Mouse (Mus musculus): ENCODE results near the gene Rpl41. TPM values are rescaled to one million over a fixed set of nuclear protein-coding genes. Genes with fewer than 3 reads are reported as not detected.
"Not testable (repeated sequence)": the region's sequence is repeated elsewhere in the genome, so short reads cannot be mapped to it uniquely, and the experiment has no call there.

Gene Rpl41
- total RNA-seq, 2 experiments from 2014 or later, result 2,483 to 2,553 TPM

DNA sequence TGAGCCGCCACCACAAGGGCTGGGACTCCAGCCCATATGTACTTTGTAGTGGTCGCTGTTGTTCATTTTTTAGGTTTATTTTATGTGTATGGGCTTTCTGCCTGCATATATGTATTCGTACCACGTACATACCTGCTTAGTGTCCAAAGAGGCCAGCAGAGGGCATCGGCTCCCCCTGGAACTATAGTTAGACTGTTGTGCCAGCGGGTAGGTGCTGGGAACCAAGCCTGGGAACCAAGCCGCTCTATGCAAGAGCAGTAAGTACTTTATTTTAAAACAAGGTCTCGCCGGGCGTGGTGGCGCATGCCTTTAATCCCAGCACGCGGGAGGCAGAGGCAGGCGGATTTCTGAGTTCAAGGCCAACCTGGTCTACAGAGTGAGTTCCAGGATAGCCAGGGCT lies 43.1 kb downstream of the Rpl41 start:
- DNase-seq (ENCODE audit: extremely low spot score in 1 of 2, low spot score in 2 of 2), result no peak
- intact Hi-C loops (cut with DNase I), result loop anchor here (5.0 kb wide), 1 partner anchor 166 kb away; the partner anchor contains the start of gene Suox

DNA sequence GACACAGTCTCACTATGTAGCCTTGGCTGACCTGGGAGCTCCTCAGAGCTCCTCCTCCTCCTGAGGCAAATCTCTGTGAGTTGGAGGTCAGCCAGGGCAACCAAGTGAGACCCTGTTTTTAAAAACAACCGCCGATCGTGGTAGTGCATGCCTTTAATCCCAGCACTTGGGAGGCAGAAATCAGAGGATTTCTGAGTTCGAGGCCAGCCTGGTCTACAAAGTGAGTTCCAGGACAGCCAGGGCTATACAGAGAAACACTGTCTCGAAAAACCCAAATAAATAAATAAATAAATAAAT lies 43.8 kb downstream of the Rpl41 start:
- intact Hi-C loops (cut with DNase I), result loop anchor here (5.0 kb wide), 1 partner anchor 167 kb away; the partner anchor contains the start of gene Suox

DNA sequence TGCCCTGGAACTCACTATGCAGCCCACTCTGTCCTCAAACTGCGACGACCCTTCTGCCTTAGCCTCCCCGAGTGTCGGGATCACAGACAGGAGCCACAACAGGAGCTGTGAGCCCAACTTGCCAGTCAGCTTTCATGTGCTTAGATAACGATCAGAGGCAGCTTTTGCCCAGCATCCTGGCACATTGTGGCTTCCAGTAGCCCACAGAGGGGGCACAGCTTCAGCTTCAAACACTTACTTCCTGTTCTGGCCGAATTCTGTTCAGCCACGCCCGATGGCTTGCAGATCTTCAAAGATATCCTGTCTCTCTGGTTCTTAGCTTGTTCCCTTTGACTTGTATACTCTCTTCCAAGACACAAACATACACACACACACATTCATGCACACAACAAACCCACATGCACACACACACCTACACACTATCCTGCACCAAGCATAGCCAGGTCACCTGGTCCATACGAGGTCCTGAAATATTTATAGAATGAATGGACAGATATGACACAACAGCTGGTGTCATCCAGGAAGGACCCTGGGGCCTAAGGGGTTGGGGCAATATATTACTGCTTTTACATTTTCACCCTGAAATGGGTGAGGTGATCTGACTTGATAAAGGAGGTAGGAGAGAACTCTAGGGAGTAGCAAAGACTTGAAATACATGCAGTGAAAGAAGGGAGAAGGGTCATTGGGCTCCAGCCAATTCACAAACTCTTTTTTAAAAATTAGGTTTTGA lies 44.3 kb downstream of the Rpl41 start:
- DNase-seq (ENCODE audit: extremely low spot score in 1 of 2, low spot score in 2 of 2), result no peak
- intact Hi-C loops (cut with DNase I), result loop anchor here (5.0 kb wide), 1 partner anchor 167 kb away; the partner anchor contains the start of gene Suox

More for the DNA sequence above, 43.8 kb downstream of the Rpl41 start:
- DNase-seq (ENCODE audit: extremely low spot score in 1 of 2, low spot score in 2 of 2), result not testable (repeated sequence)

DNA sequence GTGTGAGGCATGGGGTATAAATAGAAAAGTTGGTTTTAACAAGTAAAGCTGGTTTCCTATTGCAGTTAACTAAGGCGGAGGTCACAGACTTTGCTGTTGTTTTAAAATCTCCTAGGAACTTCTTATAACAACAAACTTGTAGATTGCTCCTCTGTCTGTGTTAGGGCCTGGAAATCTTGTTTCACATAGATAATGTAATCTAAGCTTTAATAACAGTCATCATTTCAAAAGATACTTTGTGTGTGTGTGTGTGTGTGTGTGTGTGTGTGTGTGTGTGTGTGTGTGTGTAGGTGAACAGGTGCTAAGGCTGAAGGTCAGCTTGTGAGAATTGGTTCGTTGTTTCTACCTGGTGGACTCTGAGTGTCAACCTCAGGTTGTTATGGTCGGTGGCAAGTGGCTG lies 45.1 kb downstream of the Rpl41 start:
- intact Hi-C loops (cut with DNase I), result no loop called here
- DNase-seq (ENCODE audit: extremely low spot score in 1 of 2, low spot score in 2 of 2), result no peak

DNA sequence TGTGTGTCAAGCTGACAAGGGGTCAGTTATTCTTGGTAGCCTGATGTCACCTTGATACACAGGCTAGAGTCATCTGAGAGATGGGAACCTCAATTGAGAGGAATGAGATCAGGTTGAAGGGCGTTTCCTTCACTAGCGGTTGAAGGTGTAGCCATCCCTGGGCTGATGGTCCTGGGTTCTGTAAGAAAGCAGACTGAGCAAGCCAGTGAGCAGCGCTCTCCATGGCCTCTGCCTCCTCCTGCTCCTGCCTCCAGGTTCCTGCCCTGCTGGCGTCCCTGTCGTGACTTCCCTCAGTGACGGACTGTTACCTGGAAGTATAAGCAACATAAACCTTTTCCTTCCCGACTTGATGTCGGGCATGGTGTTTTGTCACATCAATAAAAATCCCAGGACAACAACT lies 45.6 kb downstream of the Rpl41 start:
- intact Hi-C loops (cut with DNase I), result no loop called here
- no peak for DNase-seq (ENCODE audit: extremely low spot score in 1 of 2, low spot score in 2 of 2)

GRCm38 (mm10) chr10:128502341-128502740 lies 46.8 kb downstream of the Rpl41 start:
- intact Hi-C loops (cut with DNase I), result no loop called here

DNA sequence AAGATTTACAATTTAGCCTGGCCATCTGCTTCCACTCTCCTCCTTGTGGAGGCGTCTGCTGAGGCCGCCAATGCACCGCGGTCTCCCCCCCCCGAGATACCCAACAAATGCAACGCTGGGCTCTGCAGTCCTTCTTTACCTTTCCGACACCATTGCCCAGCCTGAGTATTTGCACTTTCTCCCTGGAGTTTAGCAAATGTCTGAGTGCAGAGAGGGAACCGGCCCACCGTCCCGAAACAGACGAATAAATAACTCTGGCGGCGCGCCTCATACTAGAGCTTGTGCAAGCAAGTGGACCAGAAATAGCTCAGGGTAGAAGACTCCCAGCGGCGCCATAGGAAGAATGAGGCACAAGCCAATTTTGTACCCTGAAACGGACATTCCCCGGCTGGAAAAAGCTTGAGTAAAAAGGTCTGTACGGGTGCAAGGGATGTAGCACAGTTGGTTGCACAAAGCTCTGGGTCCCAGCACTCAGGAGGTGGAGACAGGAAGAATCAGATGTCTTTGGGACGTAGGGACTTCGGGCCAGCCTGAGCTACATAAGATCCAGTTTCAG lies 49.9 kb downstream of the Rpl41 start:
- intact Hi-C loops (cut with DNase I), result no loop called here
- DNase-seq (ENCODE audit: extremely low spot score in 1 of 2, low spot score in 2 of 2), result peak in 1 of 2 experiments; percentile 74

More at GRCm38 (mm10) chr10:128502341-128502740, 46.8 kb downstream of the Rpl41 start:
- no peak for DNase-seq (ENCODE audit: extremely low spot score in 1 of 2, low spot score in 2 of 2)

DNA sequence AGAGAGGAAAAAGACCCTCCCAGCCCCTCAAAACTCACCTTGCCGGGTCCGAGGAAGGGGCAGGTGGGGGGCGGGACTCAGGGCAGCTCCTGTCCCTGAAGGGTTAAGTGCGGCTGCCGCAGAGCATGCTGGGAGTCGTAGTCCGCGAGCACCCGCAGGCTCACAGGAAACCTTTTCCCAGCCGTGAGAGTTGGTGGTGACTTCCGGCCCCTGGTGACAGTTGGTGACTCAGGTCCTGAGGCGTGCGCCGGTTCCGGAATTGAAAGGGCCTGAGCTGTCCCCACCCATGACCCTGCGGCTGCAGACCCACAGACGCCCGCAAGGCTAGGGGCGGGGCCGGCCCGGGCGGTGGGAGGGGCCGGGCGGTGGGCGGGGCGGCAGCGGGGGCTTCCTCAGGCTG lies 50.5 kb downstream of the Rpl41 start, which contains the start of gene Myl6b:
TSS of gene Myl6b (minus strand) at position 96 of the 400 bp plus-strand sequence.
- intact Hi-C loops (cut with DNase I), result no loop called here
- DNase-seq (ENCODE audit: extremely low spot score in 1 of 2, low spot score in 2 of 2), result peak; percentile 96 to 98

Small RNA genes within 50 kb of the gene (microRNA-seq; reads per million reads assigned to microRNA genes)
- gene Gm47275 (not detected), gene Mir6916 (not detected), gene Mir6917 (not detected)

Other genes with a start within 250 kb of the Rpl41 start
- gene Pan2, start 246.0 kb downstream of the Rpl41 start, total RNA-seq (2021), result 10 to 100 TPM; 13.0 to 14.1 TPM
- 10 to 100 TPM; 64.4 to 69.7 TPM for gene Cnpy2, start 226.8 kb downstream of the Rpl41 start, total RNA-seq (2021)
- gene Cs, start 211.6 kb downstream of the Rpl41 start, total RNA-seq (2021), result 100 to 1,000 TPM; 287 to 288 TPM
- 10 to 100 TPM; 69.8 to 74.6 TPM for gene Coq10a, start 180.3 kb downstream of the Rpl41 start, total RNA-seq (2021)
- gene Ankrd52, start 172.2 kb downstream of the Rpl41 start, total RNA-seq (2021), result 10 to 100 TPM; 74.4 TPM
- gene Slc39a5, start 148.1 kb downstream of the Rpl41 start, total RNA-seq (2021), result under 1 TPM; 0.56 to 0.69 TPM
- 10 to 100 TPM; 88.5 to 93.8 TPM for gene Nabp2, start 137.8 kb downstream of the Rpl41 start, total RNA-seq (2021)
- gene Rnf41, start 137.6 kb downstream of the Rpl41 start, total RNA-seq (2021), result 10 to 100 TPM; 79.3 to 81.6 TPM
- gene Smarcc2, start 90.1 kb downstream of the Rpl41 start, total RNA-seq (2021), result 100 to 1,000 TPM; 204 to 226 TPM
- gene Myl6, start 55.2 kb downstream of the Rpl41 start, total RNA-seq (2021), result 100 to 1,000 TPM; 602 to 610 TPM
- gene Myl6b, start 50.6 kb downstream of the Rpl41 start, total RNA-seq (2021), result 10 to 100 TPM; 30.9 to 34.1 TPM
- gene Esyt1, start 23.4 kb downstream of the Rpl41 start, total RNA-seq (2021), result 1 to 10 TPM; 8.9 to 9.3 TPM
- gene Zc3h10, start 1.5 kb downstream of the Rpl41 start, total RNA-seq (2021), result 10 to 100 TPM; 10.8 to 10.9 TPM
- gene Pa2g4, start 16.7 kb upstream of the Rpl41 start, total RNA-seq (2021), result 10 to 100 TPM; 80.0 to 83.7 TPM
- 1 to 10 TPM; 1.1 to 2.2 TPM for gene Erbb3, start 40.3 kb upstream of the Rpl41 start, total RNA-seq (2021)
- 100 to 1,000 TPM; 382 to 405 TPM for gene Rps26, start 77.4 kb upstream of the Rpl41 start, total RNA-seq (2021)
- gene Ikzf4, start 96.7 kb upstream of the Rpl41 start, total RNA-seq (2021), result 10 to 100 TPM; 18.5 to 19.8 TPM
- gene Suox, start 124.8 kb upstream of the Rpl41 start, total RNA-seq (2021), result 10 to 100 TPM; 11.1 to 11.8 TPM
- 100 to 1,000 TPM; 120 to 121 TPM for gene Rab5b, start 147.0 kb upstream of the Rpl41 start, total RNA-seq (2021)
- gene Pmel, start 154.9 kb upstream of the Rpl41 start, total RNA-seq (2021), result under 1 TPM; 0.51 to 0.63 TPM
- 1 to 10 TPM; 4.3 to 4.7 TPM for gene Cdk2, start 155.7 kb upstream of the Rpl41 start, total RNA-seq (2021)
- 1 to 10 TPM; 5.7 to 5.8 TPM for gene Dgka, start 195.6 kb upstream of the Rpl41 start, total RNA-seq (2021)
- 10 to 100 TPM; 34.3 to 34.6 TPM for gene Pym1, start 198.6 kb upstream of the Rpl41 start, total RNA-seq (2021)
- gene Mmp19, start 241.6 kb upstream of the Rpl41 start, total RNA-seq (2021), result under 1 TPM; 0.49 to 0.59 TPM

Data from left cerebral cortex, postnatal 10 days (tissue).